9 mouse cellular contexts compared by ENCODE assay signal in genomic region chr10:59972534-59972933, GRCm38 (mm10). TPM values are rescaled to one million over a fixed set of nuclear protein-coding genes. Genes with fewer than 3 reads are reported as not detected.
DNase-seq lines count a peak whose midpoint lies in the region; ATAC-seq and TF ChIP-seq lines count a peak whose summit lies in the region.
"Had no signal": no experiment of that assay in that cellular context is flagged by ENCODE, and none has a peak within 500 bp of the region (broad histone marks: within the 10 kb centered on the region; RNA-seq: fewer than 3 reads in every experiment).

No protein-coding gene starts in this region.

- peaks cover 55% of the 10 kb centered on the region for H3K4me1 ChIP-seq in heart, adult 2 months (ENCODE audit: control insufficient read depth, insufficient read depth, low read length)
- peaks cover 49% of the 10 kb centered on the region for H3K4me1 ChIP-seq in heart, embryonic 10.5 days
- H3K4me1 ChIP-seq in ES-Bruce4 (ENCODE audit: control insufficient read depth, insufficient read depth, low read length): peaks cover 21% of the 10 kb centered on the region
- H3K4me1 ChIP-seq in heart, embryonic 16.5 days (ENCODE audit: control insufficient read depth, insufficient read depth, low read length): peaks cover 55% of the 10 kb centered on the region
- H3K4me1 ChIP-seq in forebrain, postnatal 0 days (ENCODE audit: insufficient read depth): 0 out of 2 replicates have a peak, but pooled peaks cover 9% of the 10 kb centered on the region
- H3K4me1 ChIP-seq in forebrain, embryonic 16.5 days (replicated peaks; ENCODE audit: control insufficient read depth, insufficient read depth, low read length): peaks cover 19% of the 10 kb centered on the region

- H3K36me3 ChIP-seq in heart, adult 2 months (ENCODE audit: control insufficient read depth, insufficient read depth, low read length): peaks cover 11% of the 10 kb centered on the region
- no peaks in the 10 kb centered on the region for H3K36me3 ChIP-seq in heart, embryonic 10.5 days
- no peaks in the 10 kb centered on the region for H3K36me3 ChIP-seq in ES-Bruce4 (ENCODE audit: control insufficient read depth, insufficient read depth, low read length, poor library complexity, severe bottlenecking)
- no peaks in the 10 kb centered on the region for H3K36me3 ChIP-seq in heart, embryonic 16.5 days (ENCODE audit: control insufficient read depth, insufficient read depth)
- no peaks in the 10 kb centered on the region for H3K36me3 ChIP-seq in forebrain, postnatal 0 days (ENCODE audit: insufficient read depth)
- H3K36me3 ChIP-seq in forebrain, embryonic 16.5 days (ENCODE audit: control insufficient read depth, insufficient read depth): no peaks in the 10 kb centered on the region

- no peaks in the 10 kb centered on the region for H3K27me3 ChIP-seq in heart, adult 2 months (ENCODE audit: control insufficient read depth, insufficient read depth, low read length)
- H3K27me3 ChIP-seq in heart, embryonic 10.5 days (ENCODE audit: insufficient read depth, poor library complexity, severe bottlenecking): peaks cover 7% of the 10 kb centered on the region; the same call in 1 of the 2 replicates
- no peaks in the 10 kb centered on the region for H3K27me3 ChIP-seq in ES-Bruce4 (ENCODE audit: control insufficient read depth, insufficient read depth, low read length, poor library complexity, severe bottlenecking)
- H3K27me3 ChIP-seq in heart, embryonic 16.5 days (ENCODE audit: control insufficient read depth, insufficient read depth, low read length): no peaks in the 10 kb centered on the region
- no peaks in the 10 kb centered on the region for H3K27me3 ChIP-seq in forebrain, postnatal 0 days (ENCODE audit: insufficient read depth, low read length)
- no peaks in the 10 kb centered on the region for H3K27me3 ChIP-seq in forebrain, embryonic 16.5 days (replicated peaks; ENCODE audit: control insufficient read depth, insufficient read depth, low read length)
- H3K27me3 ChIP-seq: CH12.LX had no signal

- H3K4me3 ChIP-seq in heart, adult 2 months: no peak overlapping the region
- no peak overlapping the region for H3K4me3 ChIP-seq in heart, embryonic 10.5 days
- no peak overlapping the region for H3K4me3 ChIP-seq in ES-Bruce4 (ENCODE audit: low read depth, low read length)
- no peak overlapping the region for H3K4me3 ChIP-seq in heart, embryonic 16.5 days (ENCODE audit: low read length)
- no peak overlapping the region for H3K4me3 ChIP-seq in forebrain, postnatal 0 days (ENCODE audit: low read depth, low read length)
- H3K4me3 ChIP-seq in forebrain, embryonic 16.5 days (replicated peaks; ENCODE audit: low read length): no peak overlapping the region

- TF ChIP-seq EP300 in heart, adult 2 months (IDR thresholded peaks at IDR 0.05; ENCODE audit: insufficient read depth, low read depth, low read length): peak; percentile 100
- peak; percentile 99 for TF ChIP-seq EP300 in ES-Bruce4 (IDR thresholded peaks at IDR 0.05; ENCODE audit: insufficient read depth, low read depth, low read length)

- no peak overlapping the region for H3K9ac ChIP-seq in heart, adult 2 months (ENCODE audit: low read depth, low read length)
- H3K9ac ChIP-seq in ES-Bruce4 (ENCODE audit: low read depth, poor library complexity, severe bottlenecking): no peak overlapping the region
- H3K9ac ChIP-seq in heart, embryonic 16.5 days (ENCODE audit: low read length): no peak overlapping the region
- no peak overlapping the region for H3K9ac ChIP-seq in forebrain, postnatal 0 days
- H3K9ac ChIP-seq in forebrain, embryonic 16.5 days (replicated peaks; ENCODE audit: low read depth, low read length): no peak overlapping the region

- DNase-seq in heart, adult 2 months: peak; percentile 75 to 88
- DNase-seq in heart, embryonic 10.5 days (ENCODE audit: low spot score): no peak
- peak; percentile 34 to 65 for DNase-seq in kidney, postnatal 4 days
- DNase-seq in forebrain, postnatal 0 days: no peak
- no peak for DNase-seq in left cerebral cortex, postnatal 25 days (ENCODE audit: low spot score in 2 of 2)

- H3K79me2 ChIP-seq in heart, adult 2 months (replicated peaks; ENCODE audit: control insufficient read depth, insufficient read depth, low read length): no peaks in the 10 kb centered on the region

- H3K4me2 ChIP-seq in heart, embryonic 16.5 days (ENCODE audit: low read depth, low read length): no peak overlapping the region
- H3K4me2 ChIP-seq in forebrain, postnatal 0 days (ENCODE audit: low read depth): no peak overlapping the region
- H3K4me2 ChIP-seq in forebrain, embryonic 16.5 days (ENCODE audit: low read length): no peak overlapping the region

- intact Hi-C loops in heart, adult 2 months (cut with DNase I): no loop called here
- intact Hi-C loops in left cerebral cortex, postnatal 25 days (cut with DNase I): no loop called here

- WGBS in heart, adult 2 months: 31% methylated on average over 2 of the region's 2 CpGs
- 75% methylated on average over 2 of the region's 2 CpGs for WGBS in heart, embryonic 10.5 days
- 39% methylated on average over 2 of the region's 2 CpGs for WGBS in heart, embryonic 16.5 days
- 67% methylated on average over 2 of the region's 2 CpGs for WGBS in forebrain, postnatal 0 days
- WGBS in forebrain, embryonic 16.5 days: 60% methylated on average over 2 of the region's 2 CpGs

- peak overlapping the region; percentile 98 for H3K27ac ChIP-seq in heart, adult 2 months
- H3K27ac ChIP-seq in heart, embryonic 10.5 days: no peak overlapping the region
- no peak overlapping the region for H3K27ac ChIP-seq in ES-Bruce4 (ENCODE audit: insufficient read depth, low read length)
- H3K27ac ChIP-seq in heart, embryonic 16.5 days (ENCODE audit: low read length): peak overlapping the region; percentile 1; the same call in 1 of the 2 replicates
- H3K27ac ChIP-seq in forebrain, postnatal 0 days (ENCODE audit: low read depth, low read length): no peak overlapping the region
- H3K27ac ChIP-seq in forebrain, embryonic 16.5 days (ENCODE audit: low read length): no peak overlapping the region

- H3K9me3 ChIP-seq in heart, embryonic 10.5 days: no peaks in the 10 kb centered on the region
- H3K9me3 ChIP-seq in ES-Bruce4 (replicated peaks; ENCODE audit: control insufficient read depth, insufficient read depth, low read length, poor library complexity, severe bottlenecking): no peaks in the 10 kb centered on the region
- no peaks in the 10 kb centered on the region for H3K9me3 ChIP-seq in heart, embryonic 16.5 days (replicated peaks; ENCODE audit: control insufficient read depth, low read length)
- H3K9me3 ChIP-seq in forebrain, postnatal 0 days (ENCODE audit: low read length): no peaks in the 10 kb centered on the region
- no peaks in the 10 kb centered on the region for H3K9me3 ChIP-seq in forebrain, embryonic 16.5 days (ENCODE audit: control insufficient read depth, low read length)

- TF ChIP-seq CTCF in heart, adult 2 months (IDR thresholded peaks at IDR 0.05): no peak
- TF ChIP-seq CTCF in ES-Bruce4 (IDR thresholded peaks at IDR 0.05; ENCODE audit: low read depth, low read length): no peak
- no peak for TF ChIP-seq CTCF in forebrain, postnatal 0 days (IDR thresholded peaks at IDR 0.05; ENCODE audit: low read depth)

- no peak for ATAC-seq in heart, embryonic 16.5 days (replicated peaks; ENCODE audit: extremely low read depth, insufficient read depth, low FRiP score)
- no peak for ATAC-seq in forebrain, postnatal 0 days
- ATAC-seq in forebrain, embryonic 16.5 days: no peak

- peak; percentile 56; the same call in 1 of the 2 replicates for TF ChIP-seq POLR2A in heart, adult 2 months (IDR thresholded peaks at IDR 0.05; ENCODE audit: insufficient read depth, low read depth, low read length)
- no peak for TF ChIP-seq POLR2A in ES-Bruce4 (IDR thresholded peaks at IDR 0.05; ENCODE audit: insufficient read depth, low read length)

RNA-seq across cellular contexts. Expression of gene Ddit4, which starts 20.9 kb away (rescaled TPM):
- 100 to 1,000 TPM in 1 of 2 experiments, 10 to 100 TPM in 1; 70.7 to 219 TPM for total RNA-seq in heart, adult 2 months (2021)
- polyA plus RNA-seq in heart, adult 2 months (2012; rRNA removed): 48.0 and 55.5 TPM in 2 replicates
- polyA plus RNA-seq in heart, embryonic 10.5 days (2016; fragmentation: Nextera tagmentation; extraction: Ambion mirVana): 17.6 and 32.8 TPM in 2 replicates
- 172 and 176 TPM in 2 replicates for polyA plus RNA-seq in ES-Bruce4 (2011; ENCODE audit: insufficient read depth, insufficient read length, low read depth, missing spikeins)
- 29.0 and 31.9 TPM in 2 replicates for polyA plus RNA-seq in heart, embryonic 16.5 days (2015; fragmentation: Nextera tagmentation; extraction: Ambion mirVana)
- 40.0 and 40.7 TPM in 2 replicates for total RNA-seq in forebrain, postnatal 0 days (2014; rRNA removed)
- 52.9 and 57.8 TPM in 2 replicates for polyA plus RNA-seq in forebrain, postnatal 0 days (2015; fragmentation: Nextera tagmentation; extraction: Ambion mirVana)
- polyA plus RNA-seq in forebrain, embryonic 16.5 days (2015; fragmentation: Nextera tagmentation; extraction: Ambion mirVana): 75.5 and 79.6 TPM in 2 replicates
- 10 to 100 TPM; 40.8 to 42.6 TPM for total RNA-seq in left cerebral cortex, postnatal 25 days (2021)

RNA-seq across cellular contexts. Expression of gene Ascc1, which starts 30.1 kb away (rescaled TPM):
- 10 to 100 TPM; 20.5 to 24.1 TPM for total RNA-seq in heart, adult 2 months (2021)
- 22.5 and 36.6 TPM in 2 replicates for polyA plus RNA-seq in heart, adult 2 months (2012; rRNA removed)
- polyA plus RNA-seq in heart, embryonic 10.5 days (2016; fragmentation: Nextera tagmentation; extraction: Ambion mirVana): 33.0 and 36.2 TPM in 2 replicates
- polyA plus RNA-seq in ES-Bruce4 (2011; ENCODE audit: insufficient read depth, insufficient read length, low read depth, missing spikeins): 52.9 and 53.7 TPM in 2 replicates
- 41.9 and 44.1 TPM in 2 replicates for polyA plus RNA-seq in heart, embryonic 16.5 days (2015; fragmentation: Nextera tagmentation; extraction: Ambion mirVana)
- 20.0 and 24.3 TPM in 2 replicates for total RNA-seq in forebrain, postnatal 0 days (2014; rRNA removed)
- 43.8 and 50.5 TPM in 2 replicates for polyA plus RNA-seq in forebrain, postnatal 0 days (2015; fragmentation: Nextera tagmentation; extraction: Ambion mirVana)
- polyA plus RNA-seq in forebrain, embryonic 16.5 days (2015; fragmentation: Nextera tagmentation; extraction: Ambion mirVana): 45.1 and 50.0 TPM in 2 replicates
- total RNA-seq in left cerebral cortex, postnatal 25 days (2021): 10 to 100 TPM; 15.1 to 15.5 TPM

RNA-seq across cellular contexts. Expression of gene Anapc16, which starts 30.4 kb away (rescaled TPM):
- total RNA-seq in heart, adult 2 months (2021): 10 to 100 TPM; 58.6 to 70.1 TPM
- 90.3 and 103 TPM in 2 replicates for polyA plus RNA-seq in heart, adult 2 months (2012; rRNA removed)
- 93.3 and 94.6 TPM in 2 replicates for polyA plus RNA-seq in heart, embryonic 10.5 days (2016; fragmentation: Nextera tagmentation; extraction: Ambion mirVana)
- 22.7 and 24.4 TPM in 2 replicates for polyA plus RNA-seq in ES-Bruce4 (2011; ENCODE audit: insufficient read depth, insufficient read length, low read depth, missing spikeins)
- polyA plus RNA-seq in heart, embryonic 16.5 days (2015; fragmentation: Nextera tagmentation; extraction: Ambion mirVana): 89.3 and 90.1 TPM in 2 replicates
- 98.6 and 115 TPM in 2 replicates for total RNA-seq in forebrain, postnatal 0 days (2014; rRNA removed)
- 109 and 117 TPM in 2 replicates for polyA plus RNA-seq in forebrain, postnatal 0 days (2015; fragmentation: Nextera tagmentation; extraction: Ambion mirVana)
- polyA plus RNA-seq in forebrain, embryonic 16.5 days (2015; fragmentation: Nextera tagmentation; extraction: Ambion mirVana): 112 and 115 TPM in 2 replicates
- total RNA-seq in left cerebral cortex, postnatal 25 days (2021): 10 to 100 TPM; 62.9 to 63.5 TPM

Comparison
In these comparisons a context has a peak if more than half of its experiments do, and no peak if none do; other contexts are left out.
1. DNase-seq: peak in heart, adult 2 months (2 of 2) and kidney, postnatal 4 days (2 of 2); none in heart, embryonic 10.5 days (single experiment), forebrain, postnatal 0 days (single experiment) and left cerebral cortex, postnatal 25 days (0 of 2).
2. H3K27ac ChIP-seq: peak in heart, adult 2 months (single experiment) and heart, embryonic 16.5 days (single experiment); none in heart, embryonic 10.5 days (single experiment), ES-Bruce4 (single experiment), forebrain, postnatal 0 days (single experiment) and forebrain, embryonic 16.5 days (single experiment).